Mouse (Mus musculus) ES-Bruce4 (cell line): ENCODE results near the gene Stat5b. TPM values are rescaled to one million over a fixed set of nuclear protein-coding genes. Genes with fewer than 3 reads are reported as not detected.

ENCODE experiments used
- H3K27ac ChIP-seq: 2 replicates; pipeline ENCODE4 v1.5.1; 2012; ENCODE audit warnings: low read length, inconsistent platforms; ENCODE audit not compliant: insufficient read depth
- H3K27me3 ChIP-seq: 2 replicates; pipeline ENCODE4 v1.6.1; 2012; ENCODE audit warnings: mild to moderate bottlenecking, low read length, inconsistent platforms; ENCODE audit not compliant: control insufficient read depth, poor library complexity, insufficient read depth, severe bottlenecking
- H3K36me3 ChIP-seq: 2 replicates; pipeline ENCODE4 v1.6.1; 2012; ENCODE audit warnings: inconsistent platforms, mild to moderate bottlenecking, low read length, moderate library complexity; ENCODE audit not compliant: control insufficient read depth, poor library complexity, insufficient read depth, severe bottlenecking
- H3K4me1 ChIP-seq: one replicate; pipeline ENCODE4 v1.8.1; 2011; ENCODE audit warnings: low read length; ENCODE audit not compliant: control insufficient read depth, insufficient read depth
- H3K4me3 ChIP-seq: 2 replicates; pipeline ENCODE4 v1.5.1; 2011; ENCODE audit warnings: low read depth, mild to moderate bottlenecking, low read length
- H3K9ac ChIP-seq: 2 replicates; pipeline ENCODE4 v1.6.1; 2012; ENCODE audit warnings: low read depth, mild to moderate bottlenecking, inconsistent platforms; ENCODE audit not compliant: poor library complexity, severe bottlenecking
- H3K9me3 ChIP-seq: replicated peaks from 2 replicates; pipeline ENCODE4 v1.6.1; 2012; ENCODE audit warnings: mild to moderate bottlenecking, low read length, inconsistent platforms; ENCODE audit not compliant: control insufficient read depth, poor library complexity, insufficient read depth, severe bottlenecking
- CTCF ChIP-seq: IDR thresholded peaks from one replicate; pipeline ENCODE4 v1.8.1; 2011; ENCODE audit warnings: low read depth, low read length
- EP300 ChIP-seq: IDR thresholded peaks from 2 replicates; pipeline ENCODE4 v1.6.1; 2011; ENCODE audit warnings: low read depth, low read length; ENCODE audit not compliant: insufficient read depth
- POLR2A ChIP-seq: IDR thresholded peaks from one replicate; pipeline ENCODE4 v1.8.1; 2011; ENCODE audit warnings: low read length; ENCODE audit not compliant: insufficient read depth
- polyA plus RNA-seq: library from polyadenylated mRNA; stranded (reverse); fragments of >200 nt; gene quantifications from 2 replicates; pipeline ENCODE4 v1.2.4, GENCODE M21; 2011; ENCODE audit warnings: low read depth; ENCODE audit not compliant: missing spikeins, insufficient read depth, insufficient read length

Stat5b gene
- polyA plus RNA-seq, 1 experiment = 7.3 TPM

DNA sequence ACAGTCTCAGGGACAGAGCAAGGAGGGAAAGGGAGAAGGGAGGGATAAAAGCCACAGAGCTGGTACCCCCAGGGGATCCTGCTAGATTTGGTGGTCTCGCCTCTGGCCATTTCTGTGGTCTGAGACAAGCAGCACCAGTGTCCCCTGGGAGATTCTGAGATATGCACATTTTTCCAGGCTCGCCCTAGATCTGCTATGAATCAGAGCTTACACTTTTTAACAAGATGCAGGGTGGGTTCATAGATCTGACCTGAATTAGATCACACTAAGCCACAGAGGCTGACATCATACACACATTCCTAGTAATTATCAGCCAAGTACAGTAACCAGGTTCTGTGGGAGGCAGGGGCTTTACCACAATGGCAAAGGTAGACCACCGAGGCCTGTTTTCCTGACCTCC, 60.8 kb downstream of the Stat5b start:
- Histone ChIP-seq H3K9me3 (no peaks in the 10 kb centered on the region), H3K36me3 (no peaks in the 10 kb centered on the region), H3K4me1 (no peaks in the 10 kb centered on the region), H3K27me3 (no peaks in the 10 kb centered on the region), H3K4me3 (no peak overlapping the region), H3K9ac (no peak overlapping the region), H3K27ac (no peak overlapping the region)
- no peak for TF ChIP-seq CTCF

DNA sequence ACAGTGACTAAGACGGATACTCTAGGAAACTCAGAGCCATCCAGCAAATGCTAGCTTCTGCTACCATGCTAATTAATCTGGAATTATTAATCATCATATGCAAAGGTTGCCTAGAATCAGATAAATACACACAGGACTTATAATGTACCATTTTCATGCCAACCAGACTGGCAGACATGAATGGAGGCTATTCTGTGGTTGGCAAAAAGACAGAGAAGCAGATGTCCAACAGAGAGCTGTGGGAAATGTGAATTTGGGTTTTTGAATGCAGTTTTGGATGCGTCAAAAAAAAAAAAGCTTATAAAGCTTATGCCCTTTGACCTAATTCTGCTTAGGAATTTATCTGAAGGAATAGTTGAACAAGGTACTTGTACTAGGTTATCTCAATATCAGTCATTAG, 64.8 kb downstream of the Stat5b start:
- Histone ChIP-seq H3K4me3 (no peak overlapping the region), H3K36me3 (no peaks in the 10 kb centered on the region), H3K9me3 (no peaks in the 10 kb centered on the region), H3K27ac (no peak overlapping the region), H3K4me1 (peaks cover 7% of the 10 kb centered on the region), H3K9ac (no peak overlapping the region), H3K27me3 (no peaks in the 10 kb centered on the region)
- no peak for TF ChIP-seq EP300
- no peak for TF ChIP-seq CTCF
- TF ChIP-seq POLR2A = no peak

GRCm38 (mm10) chr11:100784286-100784685, 66.2 kb downstream of the Stat5b start:
- no peaks in the 10 kb centered on the region for H3K36me3 ChIP-seq

GRCm38 (mm10) chr11:100782568-100782967, 68.0 kb downstream of the Stat5b start:
- H3K9me3 ChIP-seq = no peaks in the 10 kb centered on the region
- H3K4me3 ChIP-seq = peak overlapping the region; percentile 63
- peaks cover 7% of the 10 kb centered on the region for H3K4me1 ChIP-seq
- no peaks in the 10 kb centered on the region for H3K36me3 ChIP-seq
- peak overlapping the region; percentile 6; the same call in 1 of the 2 replicates for H3K9ac ChIP-seq
- H3K27ac ChIP-seq = no peak overlapping the region
- H3K27me3 ChIP-seq = no peaks in the 10 kb centered on the region
- TF ChIP-seq CTCF (no peak), POLR2A (no peak), EP300 (no peak)

More at GRCm38 (mm10) chr11:100784286-100784685, 66.2 kb downstream of the Stat5b start:
- Histone ChIP-seq H3K9me3 (no peaks in the 10 kb centered on the region), H3K27ac (no peak overlapping the region), H3K4me3 (no peak overlapping the region), H3K27me3 (no peaks in the 10 kb centered on the region), H3K9ac (no peak overlapping the region), H3K4me1 (peaks cover 7% of the 10 kb centered on the region)
- TF ChIP-seq CTCF (no peak), EP300 (no peak), POLR2A (no peak)

DNA sequence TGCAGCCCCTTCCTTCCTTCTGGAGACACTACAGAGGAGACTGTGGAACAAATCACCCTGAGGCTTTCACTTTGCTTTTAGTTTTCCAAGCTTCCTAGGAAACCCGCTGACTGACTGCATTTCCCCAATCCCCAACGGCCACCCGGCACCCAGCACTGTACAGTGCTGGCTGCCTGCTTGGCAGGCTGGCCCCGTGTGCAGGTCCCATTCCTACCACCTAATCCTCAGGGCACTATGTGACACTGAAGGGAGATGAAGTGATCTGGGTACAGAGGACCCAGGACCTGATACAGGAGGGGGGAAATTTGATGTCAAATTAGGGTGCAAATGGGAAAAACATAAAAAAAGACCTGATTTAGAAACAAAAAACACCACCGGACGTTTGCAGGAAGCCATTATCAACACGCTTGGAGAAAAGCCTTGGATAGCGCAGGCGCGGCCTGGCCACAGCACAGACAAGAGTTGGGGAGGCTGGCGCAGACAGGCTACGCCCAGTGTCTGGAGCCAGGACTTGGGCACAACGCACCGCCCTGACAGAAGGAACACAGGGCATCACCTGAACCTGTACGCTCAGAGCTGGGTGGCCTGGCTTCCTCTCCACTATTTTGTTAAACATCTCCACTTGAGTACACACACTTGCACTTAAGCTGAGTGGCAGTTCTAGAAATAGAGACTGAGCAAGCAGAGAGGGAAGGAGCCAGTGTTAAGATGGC, 68.6 kb downstream of the Stat5b start:
- H3K27ac ChIP-seq = peak overlapping the region; percentile 18; the same call in 1 of the 2 replicates
- no peaks in the 10 kb centered on the region for H3K36me3 ChIP-seq
- TF ChIP-seq EP300 (no peak), CTCF (no peak), POLR2A (no peak)
- H3K4me1 ChIP-seq = peaks cover 7% of the 10 kb centered on the region
- no peaks in the 10 kb centered on the region for H3K27me3 ChIP-seq
- peak overlapping the region; percentile 63 for H3K4me3 ChIP-seq
- no peaks in the 10 kb centered on the region for H3K9me3 ChIP-seq
- peak overlapping the region; percentile 6 for H3K9ac ChIP-seq

DNA sequence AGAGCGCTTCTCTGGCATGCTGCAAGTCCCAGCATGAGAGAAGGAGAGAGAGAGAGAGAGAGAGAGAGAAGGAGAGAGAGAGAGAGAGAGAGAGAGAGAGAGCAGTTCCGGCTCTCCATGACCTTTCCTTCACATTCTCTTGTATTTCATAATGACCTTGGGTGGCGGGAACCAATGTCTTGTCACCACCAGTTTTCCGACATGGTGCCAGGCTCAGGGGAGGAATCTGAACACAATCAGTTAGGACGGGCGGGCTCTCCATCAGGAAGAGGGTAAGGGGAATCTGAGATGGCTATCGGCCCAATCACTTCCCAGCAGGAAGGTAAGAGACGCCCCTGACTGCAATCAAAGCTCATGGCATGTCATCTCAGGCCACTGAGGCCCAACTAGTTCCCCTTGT, 70.3 kb downstream of the Stat5b start:
- no peak overlapping the region for H3K9ac ChIP-seq
- H3K4me1 ChIP-seq = peaks cover 7% of the 10 kb centered on the region
- no peaks in the 10 kb centered on the region for H3K36me3 ChIP-seq
- no peaks in the 10 kb centered on the region for H3K9me3 ChIP-seq
- no peaks in the 10 kb centered on the region for H3K27me3 ChIP-seq
- H3K4me3 ChIP-seq = no peak overlapping the region
- no peak for TF ChIP-seq EP300
- TF ChIP-seq CTCF = no peak
- TF ChIP-seq POLR2A = no peak
- H3K27ac ChIP-seq = no peak overlapping the region
